Mouse (Mus musculus) limb, embryonic 14.5 days (tissue): Measurements from ENCODE around the gene Samd13. TPM values are rescaled to one million over a fixed set of nuclear protein-coding genes. Genes with fewer than 3 reads are reported as not detected.

Experiments
- ATAC-seq: fragments of 200-750 bp; cut with Nextera tagmentation; 2 replicates; pipeline ENCODE4 v1.8.0; 2017; ENCODE audit warnings: low read depth, moderate number of reproducible peaks, moderate TSS enrichment; ENCODE audit not compliant: low FRiP score
- DNase-seq: peaks from one replicate; pipeline ENCODE4 v3.0.0-alpha.2; 2015; ENCODE audit warnings: low spot score
- H3K27ac ChIP-seq: fragments of 300-500 bp; sonication (generic); replicated peaks from 2 replicates; pipeline ENCODE4 v1.5.1; 2014; ENCODE audit warnings: low read depth, mild to moderate bottlenecking, low read length, moderate library complexity, mixed read lengths
- H3K27me3 ChIP-seq: fragments of 300-500 bp; sonication (generic); 2 replicates; pipeline ENCODE4 v1.6.1; 2014; ENCODE audit warnings: low read length, mixed read lengths; ENCODE audit not compliant: control insufficient read depth, insufficient read depth
- H3K36me3 ChIP-seq: fragments of 300-500 bp; sonication (generic); 2 replicates; pipeline ENCODE4 v1.6.1; 2014; ENCODE audit warnings: mild to moderate bottlenecking, low read length, moderate library complexity, mixed read lengths; ENCODE audit not compliant: control insufficient read depth, insufficient read depth
- H3K4me1 ChIP-seq: fragments of 300-500 bp; sonication (generic); 2 replicates; pipeline ENCODE4 v1.6.1; 2014; ENCODE audit warnings: antibody characterized with exemption, low read length, mixed read lengths; ENCODE audit not compliant: control insufficient read depth, insufficient read depth
- H3K4me2 ChIP-seq: fragments of 300-500 bp; sonication (generic); replicated peaks from 2 replicates; pipeline ENCODE4 v1.6.1; 2014; ENCODE audit warnings: low read depth, mild to moderate bottlenecking, low read length, moderate library complexity; ENCODE audit not compliant: severe bottlenecking
- H3K4me3 ChIP-seq: fragments of 300-500 bp; sonication (generic); replicated peaks from 2 replicates; pipeline ENCODE4 v1.5.1; 2014; ENCODE audit warnings: low read length
- H3K9ac ChIP-seq: fragments of 300-500 bp; sonication (generic); 2 replicates; pipeline ENCODE4 v1.6.1; 2014; ENCODE audit warnings: mild to moderate bottlenecking, low read depth, low read length, moderate library complexity; ENCODE audit not compliant: severe bottlenecking
- H3K9me3 ChIP-seq: fragments of 300-500 bp; sonication (generic); 2 replicates; pipeline ENCODE4 v1.6.1; 2016; ENCODE audit warnings: low read length; ENCODE audit not compliant: control insufficient read depth
- POLR2A ChIP-seq: fragments of 200-500 bp; IDR thresholded peaks from 2 replicates; pipeline ENCODE4 v1.8.0; 2012; ENCODE audit warnings: inconsistent platforms, mild to moderate bottlenecking, moderate library complexity, borderline replicate concordance; ENCODE audit not compliant: insufficient read depth, insufficient read length; ENCODE audit errors: extremely low read depth
- WGBS: fragments of 180-500 bp; shearing (Covaris S2); extraction: QIAGEN DNeasy Blood & Tissue Kit; methylation state at CpG from one replicate; pipeline ENCODE4 v1.1.7; 2014; 5-methylcytosine and 5-hydroxymethylcytosine counted together
- polyA plus RNA-seq, 2 experiments: library from polyadenylated mRNA; depleted of rRNA in 1 of 2; stranded (reverse) in 1 of 2; unstranded in 1 of 2; fragments of >200 nt; fragmentation: Nextera tagmentation in 1 of 2; extraction: Ambion mirVana in 1 of 2; gene quantifications; 2 replicates each; pipeline versions ENCODE4 v1.2.1 to v1.2.3; 2012 to 2014

The Samd13 gene
- polyA plus RNA-seq, 2 experiments = 0.72 to 0.83 TPM

GRCm38 (mm10) chr3:146607368-146607767, 78.0 kb downstream of the Samd13 start:
- Histone ChIP-seq H3K4me1 (no peaks in the 10 kb centered on the region), H3K4me3 (no peak overlapping the region), H3K9me3 (no peaks in the 10 kb centered on the region), H3K36me3 (no peaks in the 10 kb centered on the region), H3K4me2 (no peak overlapping the region), H3K27me3 (no peaks in the 10 kb centered on the region), H3K9ac (no peak overlapping the region), H3K27ac (no peak overlapping the region)
- no peak for TF ChIP-seq POLR2A
- DNase-seq = no peak
- no peak for ATAC-seq
- WGBS = 34% methylated on average over 1 of the region's 1 CpGs

- no peaks in the 10 kb centered on the region for H3K9me3 ChIP-seq
- H3K27ac ChIP-seq = no peak overlapping the region
- H3K4me2 ChIP-seq = no peak overlapping the region
- TF ChIP-seq POLR2A = no peak
- no peak overlapping the region for H3K9ac ChIP-seq
- H3K27me3 ChIP-seq = no peaks in the 10 kb centered on the region
- 70% methylated on average over 9 of the region's 9 CpGs for WGBS
- no peak for ATAC-seq
- H3K4me1 ChIP-seq = no peaks in the 10 kb centered on the region
- no peak for DNase-seq
- no peaks in the 10 kb centered on the region for H3K36me3 ChIP-seq
- H3K4me3 ChIP-seq = no peak overlapping the region
Observed at GRCm38 (mm10) chr3:146604647-146605046, 80.7 kb downstream of the Samd13 start.

- no peak overlapping the region for H3K9ac ChIP-seq
- no peak for ATAC-seq
- no peaks in the 10 kb centered on the region for H3K4me1 ChIP-seq
- 91% methylated on average over 3 of the region's 3 CpGs for WGBS
- TF ChIP-seq POLR2A = no peak
- H3K27ac ChIP-seq = no peak overlapping the region
- no peak overlapping the region for H3K4me3 ChIP-seq
- DNase-seq = no peak
- H3K36me3 ChIP-seq = no peaks in the 10 kb centered on the region
- no peaks in the 10 kb centered on the region for H3K9me3 ChIP-seq
- H3K27me3 ChIP-seq = no peaks in the 10 kb centered on the region
- H3K4me2 ChIP-seq = no peak overlapping the region
Observed at GRCm38 (mm10) chr3:146602531-146602930, 82.9 kb downstream of the Samd13 start.

GRCm38 (mm10) chr3:146601205-146601604, 84.2 kb downstream of the Samd13 start:
- H3K9me3 ChIP-seq = no peaks in the 10 kb centered on the region
- H3K9ac ChIP-seq = no peak overlapping the region
- no peaks in the 10 kb centered on the region for H3K27me3 ChIP-seq
- TF ChIP-seq POLR2A = no peak
- ATAC-seq (no peak), DNase-seq (no peak)
- no peak overlapping the region for H3K27ac ChIP-seq
- no peaks in the 10 kb centered on the region for H3K4me1 ChIP-seq
- no peak overlapping the region for H3K4me3 ChIP-seq
- no peaks in the 10 kb centered on the region for H3K36me3 ChIP-seq
- H3K4me2 ChIP-seq = no peak overlapping the region
- 89% methylated on average over 2 of the region's 2 CpGs for WGBS

GRCm38 (mm10) chr3:146599198-146599900, 86.0 kb downstream of the Samd13 start:
- Histone ChIP-seq H3K4me3 (no peak overlapping the region), H3K4me1 (no peaks in the 10 kb centered on the region), H3K36me3 (no peaks in the 10 kb centered on the region), H3K9me3 (no peaks in the 10 kb centered on the region), H3K27me3 (no peaks in the 10 kb centered on the region), H3K4me2 (no peak overlapping the region), H3K27ac (no peak overlapping the region), H3K9ac (no peak overlapping the region)
- ATAC-seq (no peak), DNase-seq (no peak)
- no peak for TF ChIP-seq POLR2A
- 84% methylated on average over 6 of the region's 6 CpGs for WGBS
